Mouse (Mus musculus) forebrain, embryonic 14.5 days (tissue): ENCODE measurements at regions not wholly inside any gene's neighbourhood (a gene's known extent, or its start where the extent isn't known, plus 50 kb on each side); places are given as distances from the start of the nearest gene placed in this dataset.
A peak's percentile ranks its signal among the peaks of the same experiment; 100 is the strongest.

Experiments used
- ATAC-seq: fragments of 200-750 bp; cut with Nextera tagmentation; 2 replicates; pipeline ENCODE4 v1.8.0; 2017; ENCODE audit warnings: mild to moderate bottlenecking, moderate library complexity
- DNase-seq: peaks from one replicate; pipeline ENCODE4 v3.0.0-alpha.2; 2015; ENCODE audit warnings: low spot score
- H3K27ac ChIP-seq: fragments of 300-500 bp; sonication (generic); 2 replicates; pipeline ENCODE4 v1.5.1; 2014; ENCODE audit warnings: low read depth, mild to moderate bottlenecking, control low read depth, low read length, moderate library complexity
- H3K27me3 ChIP-seq: fragments of 300-500 bp; sonication (generic); replicated peaks from 2 replicates; pipeline ENCODE4 v1.6.1; 2014; ENCODE audit warnings: low read length, control low read depth, mixed read lengths; ENCODE audit not compliant: control insufficient read depth, insufficient read depth
- H3K36me3 ChIP-seq: fragments of 300-500 bp; sonication (generic); 2 replicates; pipeline ENCODE4 v1.6.1; 2014; ENCODE audit warnings: low read length, control low read depth; ENCODE audit not compliant: control insufficient read depth, insufficient read depth
- H3K4me1 ChIP-seq: fragments of 300-500 bp; sonication (generic); 2 replicates; pipeline ENCODE4 v1.6.1; 2014; ENCODE audit warnings: antibody characterized with exemption, low read length, control low read depth; ENCODE audit not compliant: control insufficient read depth, insufficient read depth
- H3K4me2 ChIP-seq: fragments of 300-500 bp; sonication (generic); 2 replicates; pipeline ENCODE4 v1.6.1; 2014; ENCODE audit warnings: mild to moderate bottlenecking, control low read depth, low read length
- H3K4me3 ChIP-seq: fragments of 300-500 bp; sonication (generic); 2 replicates; pipeline ENCODE4 v1.5.1; 2014; ENCODE audit warnings: low read depth, low read length, control low read depth
- H3K9ac ChIP-seq: fragments of 300-500 bp; sonication (generic); 2 replicates; pipeline ENCODE4 v1.6.1; 2014; ENCODE audit warnings: mild to moderate bottlenecking, low read length, control low read depth, moderate library complexity
- H3K9me3 ChIP-seq: fragments of 300-500 bp; sonication (generic); replicated peaks from 2 replicates; pipeline ENCODE4 v1.6.1; 2016; ENCODE audit warnings: low read length, control low read depth, mixed read lengths; ENCODE audit not compliant: control insufficient read depth
- WGBS: fragments of 180-500 bp; shearing (Covaris S2); extraction: QIAGEN DNeasy Blood & Tissue Kit; methylation state at CpG from one replicate; pipeline ENCODE4 v1.1.7; 2014; 5-methylcytosine and 5-hydroxymethylcytosine counted together

DNA sequence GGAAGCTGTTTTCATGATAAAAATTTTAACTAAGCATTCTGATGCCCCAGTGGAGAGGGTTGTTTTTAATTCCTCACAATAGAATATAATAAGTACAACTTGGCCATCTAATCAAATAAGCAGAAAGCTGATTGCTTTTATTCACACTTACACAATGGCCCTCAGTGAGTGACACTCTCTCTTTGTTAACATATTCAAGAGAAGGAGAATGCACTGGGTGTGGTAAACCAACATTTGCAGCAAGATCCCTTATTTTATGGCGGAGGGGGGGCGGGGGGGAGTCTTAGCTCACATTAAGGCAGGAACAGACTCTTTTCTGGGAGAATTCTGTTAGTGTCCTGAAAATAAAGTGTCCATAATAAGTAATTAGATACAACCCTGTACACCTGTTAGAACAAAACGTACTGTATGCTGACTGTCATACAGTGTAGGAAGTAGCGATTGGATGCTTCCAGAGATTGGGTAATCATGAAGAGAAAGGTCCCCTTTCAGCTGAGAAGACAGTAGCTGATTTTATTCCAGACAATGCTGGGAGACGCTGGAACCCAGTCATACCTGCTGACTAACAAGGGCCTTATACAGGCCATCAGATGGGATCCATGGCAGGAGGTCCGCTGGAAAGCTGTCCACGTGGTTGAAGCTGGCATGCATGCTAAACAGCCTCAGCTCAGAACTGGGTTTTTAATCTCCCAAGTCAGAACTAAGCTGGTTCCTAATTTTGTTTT is 63.4 kb upstream of the Eya4 start:
- no peaks in the 10 kb centered on the region for H3K9me3 ChIP-seq
- no peak overlapping the region for H3K27ac ChIP-seq
- no peaks in the 10 kb centered on the region for H3K27me3 ChIP-seq
- H3K4me3 ChIP-seq = no peak overlapping the region
- peak; percentile 82 for ATAC-seq
- 14% methylated on average over 7 of the region's 7 CpGs for WGBS
- peak overlapping the region; percentile 30 for H3K4me2 ChIP-seq
- no peaks in the 10 kb centered on the region for H3K36me3 ChIP-seq
- H3K9ac ChIP-seq = no peak overlapping the region
- H3K4me1 ChIP-seq = peaks cover 12% of the 10 kb centered on the region; the same call in 1 of the 2 replicates
- peak; percentile 25 for DNase-seq

DNA sequence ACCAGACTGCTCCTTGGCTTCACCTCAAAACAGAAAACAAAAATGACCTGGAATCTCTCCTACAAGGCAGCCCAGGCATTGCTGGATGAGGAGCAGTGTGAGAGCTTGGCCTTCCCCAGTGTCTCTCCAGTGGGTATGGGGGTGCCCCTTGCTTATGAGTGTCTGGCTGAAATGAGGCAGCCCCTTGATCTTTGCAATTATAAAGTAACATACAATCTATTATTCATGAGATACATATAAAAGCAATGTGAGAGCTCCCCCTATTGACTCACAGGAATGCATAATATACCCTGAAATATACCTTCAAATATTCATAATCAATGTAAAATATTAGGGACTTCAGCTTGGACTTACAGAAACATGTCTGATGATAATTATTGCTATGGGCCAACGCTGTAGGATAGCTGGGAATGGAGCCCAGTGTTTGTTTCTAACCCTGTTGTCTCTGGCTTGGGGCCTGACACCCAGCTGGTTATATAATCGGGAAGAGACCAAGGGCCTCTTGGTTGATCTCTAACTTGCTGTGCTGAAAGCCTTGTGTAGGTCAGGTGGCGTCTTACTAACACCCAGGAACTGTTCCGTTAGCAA is 52.9 kb upstream of the Eya4 start:
- H3K4me3 ChIP-seq = no peak overlapping the region
- ATAC-seq (peak; percentile 57; the same call in 1 of the 2 replicates), DNase-seq (peak; percentile 62)
- H3K9me3 ChIP-seq = 0 out of 2 replicates have a peak, but pooled peaks cover 6% of the 10 kb centered on the region
- 54% methylated on average over 4 of the region's 4 CpGs for WGBS
- no peak overlapping the region for H3K9ac ChIP-seq
- H3K36me3 ChIP-seq = no peaks in the 10 kb centered on the region
- no peaks in the 10 kb centered on the region for H3K27me3 ChIP-seq
- no peaks in the 10 kb centered on the region for H3K4me1 ChIP-seq
- no peak overlapping the region for H3K4me2 ChIP-seq
- H3K27ac ChIP-seq = no peak overlapping the region; the same call in 1 of the 2 replicates
